Mouse (Mus musculus): ENCODE measurements around the gene Gda. TPM values are rescaled to one million over a fixed set of nuclear protein-coding genes. Genes with fewer than 3 reads are reported as not detected.

The Gda gene
- polyA plus RNA-seq, 1 experiment from 2014 or later: 0.32 TPM

DNA sequence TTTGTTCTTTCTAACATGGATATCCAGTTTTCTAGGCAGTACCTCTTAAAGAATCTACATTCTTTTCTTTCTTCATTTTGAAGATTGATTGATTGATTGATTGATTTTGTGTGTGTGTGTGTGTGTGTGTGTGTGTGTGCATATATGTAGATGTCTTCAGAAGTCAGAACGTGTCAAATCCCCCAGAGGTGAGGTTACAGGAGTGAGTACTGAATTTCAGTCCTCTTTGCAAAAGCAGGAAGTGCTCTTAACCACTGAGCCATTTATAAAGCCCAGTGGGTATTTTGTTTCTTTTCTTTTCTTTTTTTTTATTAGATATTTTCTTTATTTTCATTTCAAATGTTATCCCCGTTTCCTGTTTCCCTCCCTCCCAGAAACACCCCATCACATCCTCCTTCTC, 86.4 kb downstream of the Gda start:
- no peak for ATAC-seq (ENCODE audit: insufficient number of reproducible peaks, low FRiP score, low TSS enrichment, low read depth)

DNA sequence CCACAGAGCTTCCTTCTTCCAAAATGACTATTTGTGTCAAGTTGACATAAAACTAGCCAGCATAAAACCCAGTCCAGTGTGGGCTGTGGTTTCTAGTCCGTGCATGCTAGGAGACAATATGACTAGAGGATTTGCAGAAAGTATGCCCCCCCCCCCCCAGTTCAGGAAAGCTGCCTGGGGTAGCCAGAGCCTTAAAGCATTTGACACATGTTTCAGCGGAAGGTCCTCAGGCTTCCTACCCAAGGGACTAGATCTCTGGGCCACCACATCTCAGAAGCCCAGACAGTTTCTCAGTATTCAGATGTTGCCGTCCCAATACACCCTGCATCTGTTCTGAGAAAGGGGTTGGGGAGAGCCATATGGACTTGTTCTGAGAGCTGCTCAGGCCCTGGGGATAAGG, 89.0 kb downstream of the Gda start:
- no peaks in the 10 kb centered on the region for H3K27me3 ChIP-seq
- no peaks in the 10 kb centered on the region for H3K36me3 ChIP-seq
- H3K9ac ChIP-seq: no peak overlapping the region
- H3K4me2 ChIP-seq: no peak overlapping the region
- WGBS: 64% methylated on average over 3 of the region's 3 CpGs
- ATAC-seq (ENCODE audit: insufficient number of reproducible peaks, low FRiP score, low TSS enrichment, low read depth): no peak
- no peaks in the 10 kb centered on the region for H3K9me3 ChIP-seq
- H3K27ac ChIP-seq: no peak overlapping the region
- no peaks in the 10 kb centered on the region for H3K4me1 ChIP-seq
- H3K4me3 ChIP-seq: no peak overlapping the region

More for the DNA sequence above, 86.4 kb downstream of the Gda start:
- 68% methylated on average over 2 of the region's 2 CpGs for WGBS
- H3K4me1 ChIP-seq: no peaks in the 10 kb centered on the region
- H3K9me3 ChIP-seq: no peaks in the 10 kb centered on the region
- H3K4me3 ChIP-seq: no peak overlapping the region
- H3K27ac ChIP-seq: no peak overlapping the region
- no peaks in the 10 kb centered on the region for H3K27me3 ChIP-seq
- no peaks in the 10 kb centered on the region for H3K36me3 ChIP-seq
- no peak overlapping the region for H3K4me2 ChIP-seq
- no peak overlapping the region for H3K9ac ChIP-seq

DNA sequence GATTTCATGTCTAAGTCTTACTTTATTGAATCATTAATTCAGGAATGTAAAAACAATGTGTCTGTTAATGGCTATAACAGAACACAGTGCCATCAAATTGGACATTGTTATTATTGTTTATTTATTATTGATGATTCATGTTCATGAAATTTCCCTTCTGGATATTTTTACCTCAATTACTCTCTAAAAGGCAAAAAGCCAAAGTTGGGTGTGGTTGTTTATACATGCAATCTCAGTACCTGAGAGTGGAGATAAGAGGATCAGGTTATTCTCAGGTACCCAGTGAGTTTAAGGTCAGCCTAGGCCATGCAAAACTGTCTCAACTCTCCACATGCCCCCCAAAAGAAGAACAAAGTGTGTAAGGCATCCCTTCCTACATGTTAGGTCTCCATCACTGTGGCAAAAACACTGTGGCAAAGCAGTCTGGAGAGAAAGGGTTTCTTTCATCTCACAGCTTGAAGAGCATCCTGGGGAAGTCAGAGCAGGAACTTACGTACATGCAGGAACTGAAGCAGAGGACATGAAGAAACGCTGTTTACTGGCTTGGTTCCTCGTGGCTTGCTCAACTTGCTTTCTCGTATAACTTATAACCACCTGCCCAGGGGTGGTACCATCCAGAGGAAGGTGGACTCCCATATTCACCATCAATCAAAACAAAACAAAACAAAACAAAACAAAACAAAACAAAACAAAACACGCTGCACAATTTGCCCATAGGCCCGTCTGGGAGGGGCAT, 89.6 kb downstream of the Gda start:
- no peak for ATAC-seq (ENCODE audit: insufficient number of reproducible peaks, low FRiP score, low TSS enrichment, low read depth)
- no peaks in the 10 kb centered on the region for H3K27me3 ChIP-seq
- 75% methylated on average over 6 of the region's 6 CpGs for WGBS
- no peak overlapping the region for H3K4me2 ChIP-seq
- H3K4me1 ChIP-seq: no peaks in the 10 kb centered on the region
- H3K9me3 ChIP-seq: no peaks in the 10 kb centered on the region
- no peaks in the 10 kb centered on the region for H3K36me3 ChIP-seq
- no peak overlapping the region for H3K27ac ChIP-seq
- H3K9ac ChIP-seq: no peak overlapping the region
- H3K4me3 ChIP-seq: no peak overlapping the region

DNA sequence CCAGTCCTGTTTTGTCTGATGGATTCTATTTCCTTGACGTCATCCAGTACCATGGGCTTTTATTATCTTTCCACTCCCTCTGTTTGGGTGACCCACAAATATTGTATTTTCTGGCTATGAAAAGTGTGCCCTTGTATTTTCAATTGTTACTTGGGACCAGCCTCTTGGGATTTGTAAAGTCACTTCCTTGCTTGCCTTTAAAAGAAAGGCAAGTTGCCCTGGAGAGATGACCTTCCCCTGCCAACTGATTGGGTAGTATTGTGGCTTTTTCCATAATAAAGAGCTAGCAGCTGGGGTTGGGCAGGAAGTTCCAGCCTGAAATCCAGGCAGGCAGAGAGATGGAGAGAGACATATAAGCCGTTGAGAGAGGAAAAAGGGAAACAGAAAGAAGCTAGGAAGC, 91.5 kb downstream of the Gda start:
- H3K36me3 ChIP-seq: no peaks in the 10 kb centered on the region
- 67% methylated on average over 2 of the region's 2 CpGs for WGBS
- H3K4me3 ChIP-seq: no peak overlapping the region
- H3K27me3 ChIP-seq: no peaks in the 10 kb centered on the region
- H3K4me1 ChIP-seq: no peaks in the 10 kb centered on the region
- no peak for ATAC-seq (ENCODE audit: insufficient number of reproducible peaks, low FRiP score, low TSS enrichment, low read depth)
- no peak overlapping the region for H3K9ac ChIP-seq
- no peaks in the 10 kb centered on the region for H3K9me3 ChIP-seq
- H3K27ac ChIP-seq: no peak overlapping the region
- no peak overlapping the region for H3K4me2 ChIP-seq

DNA sequence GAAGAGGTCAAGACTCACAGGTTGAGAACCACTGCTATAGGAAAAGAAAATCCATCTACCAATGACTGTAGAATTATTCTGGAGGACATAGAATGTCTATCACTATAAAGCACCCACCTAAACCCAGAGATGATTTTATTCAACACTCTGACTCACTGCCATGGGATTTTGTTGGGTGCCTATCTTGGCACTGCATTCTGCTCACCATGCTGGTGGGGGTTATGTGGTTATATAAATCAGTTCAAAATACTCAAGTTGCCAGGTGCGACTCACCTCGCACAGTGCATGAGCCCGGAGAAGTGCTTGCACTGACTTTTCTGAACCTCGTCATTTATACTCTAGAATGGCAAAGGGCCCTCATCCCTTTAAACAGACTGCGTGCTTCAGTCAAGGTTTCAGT, 94.0 kb downstream of the Gda start:
- no peak for ATAC-seq (ENCODE audit: insufficient number of reproducible peaks, low FRiP score, low TSS enrichment, low read depth)
- Histone ChIP-seq H3K4me3 (no peak overlapping the region), H3K9me3 (no peaks in the 10 kb centered on the region), H3K36me3 (no peaks in the 10 kb centered on the region), H3K27ac (no peak overlapping the region), H3K4me1 (no peaks in the 10 kb centered on the region), H3K27me3 (no peaks in the 10 kb centered on the region), H3K9ac (no peak overlapping the region), H3K4me2 (no peak overlapping the region)
- WGBS: 78% methylated on average over 5 of the region's 5 CpGs

DNA sequence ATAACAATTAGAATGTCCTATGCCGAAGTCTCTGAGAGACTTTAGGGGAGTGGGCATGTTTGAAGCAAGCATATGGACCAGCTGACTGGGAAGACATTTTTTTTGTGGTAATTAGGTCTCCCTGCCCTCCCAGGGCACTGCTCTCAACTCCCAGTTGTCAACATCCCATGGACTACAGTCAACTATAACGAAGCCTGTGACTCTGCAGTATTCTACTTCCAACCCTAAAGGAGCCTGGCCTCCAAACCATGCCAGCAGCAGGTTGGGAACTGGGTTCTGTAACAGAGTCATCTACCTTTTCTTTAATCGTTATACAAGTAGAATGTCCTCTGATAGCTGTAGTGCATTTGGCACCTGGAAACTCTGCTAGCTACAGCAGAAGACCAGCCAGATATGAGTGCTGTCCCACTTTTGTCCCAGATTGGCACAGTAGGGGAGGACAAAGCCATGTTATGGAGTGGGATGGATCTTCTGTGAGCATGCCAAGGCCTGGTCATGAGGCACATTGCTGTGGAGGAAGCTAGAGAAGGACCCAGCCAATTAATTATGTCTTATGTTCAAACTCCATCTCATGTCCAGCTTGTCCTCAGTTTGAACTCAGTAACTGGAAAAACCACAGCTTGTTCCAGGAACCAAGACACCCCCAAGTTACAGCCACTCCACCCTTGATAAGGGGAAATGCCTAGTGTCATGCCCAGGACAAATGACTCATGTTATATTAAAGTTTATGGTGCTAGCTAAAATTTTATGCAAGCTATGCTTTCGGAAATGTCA, 96.6 kb downstream of the Gda start:
- Histone ChIP-seq H3K9ac (no peak overlapping the region), H3K9me3 (no peaks in the 10 kb centered on the region), H3K4me3 (no peak overlapping the region), H3K27me3 (no peaks in the 10 kb centered on the region), H3K27ac (no peak overlapping the region), H3K36me3 (no peaks in the 10 kb centered on the region), H3K4me2 (no peak overlapping the region), H3K4me1 (no peaks in the 10 kb centered on the region; the same call in 1 of the 2 replicates)
- no peak for ATAC-seq (ENCODE audit: insufficient number of reproducible peaks, low FRiP score, low TSS enrichment, low read depth)
- WGBS: 82% methylated on average over 4 of the region's 4 CpGs

DNA sequence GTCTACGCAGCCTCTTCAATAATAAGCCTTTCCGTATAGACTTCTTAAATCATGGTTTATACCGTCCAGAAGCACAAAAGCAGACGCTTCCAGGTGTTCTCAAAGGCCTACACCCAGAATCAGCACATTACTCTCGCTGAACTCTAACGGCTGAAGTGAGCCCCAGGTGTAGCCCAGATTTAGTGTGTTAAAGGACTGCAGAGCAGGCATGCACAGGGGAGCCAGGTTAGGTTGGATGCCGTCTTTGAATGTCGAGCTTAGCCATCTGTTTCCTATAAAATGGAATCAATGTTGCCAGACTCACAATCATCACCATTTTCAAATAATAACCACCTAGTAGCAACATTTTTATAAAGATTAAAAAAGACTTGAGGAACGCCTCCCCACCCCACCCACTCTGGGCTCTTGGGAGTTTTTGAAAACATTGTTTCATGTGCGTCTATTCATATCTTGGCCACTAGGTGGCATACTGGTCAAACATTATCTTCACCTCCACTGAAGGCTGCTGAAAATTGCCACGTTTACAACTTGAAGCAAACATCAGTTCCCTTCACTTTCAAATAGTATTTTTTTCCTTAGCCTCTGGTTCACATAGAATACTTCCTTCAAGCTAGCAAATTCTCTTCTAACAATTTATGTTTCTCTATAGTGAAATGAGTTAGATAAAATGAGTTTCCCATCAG, 100.0 kb downstream of the Gda start:
- Histone ChIP-seq H3K27ac (no peak overlapping the region), H3K9me3 (no peaks in the 10 kb centered on the region), H3K27me3 (no peaks in the 10 kb centered on the region), H3K36me3 (no peaks in the 10 kb centered on the region), H3K9ac (no peak overlapping the region), H3K4me1 (no peaks in the 10 kb centered on the region; the same call in 1 of the 2 replicates), H3K4me2 (peak overlapping the region; percentile 8), H3K4me3 (no peak overlapping the region)
- WGBS: 26% methylated on average over 11 of the region's 11 CpGs
- no peak for ATAC-seq (ENCODE audit: insufficient number of reproducible peaks, low FRiP score, low TSS enrichment, low read depth)

DNA sequence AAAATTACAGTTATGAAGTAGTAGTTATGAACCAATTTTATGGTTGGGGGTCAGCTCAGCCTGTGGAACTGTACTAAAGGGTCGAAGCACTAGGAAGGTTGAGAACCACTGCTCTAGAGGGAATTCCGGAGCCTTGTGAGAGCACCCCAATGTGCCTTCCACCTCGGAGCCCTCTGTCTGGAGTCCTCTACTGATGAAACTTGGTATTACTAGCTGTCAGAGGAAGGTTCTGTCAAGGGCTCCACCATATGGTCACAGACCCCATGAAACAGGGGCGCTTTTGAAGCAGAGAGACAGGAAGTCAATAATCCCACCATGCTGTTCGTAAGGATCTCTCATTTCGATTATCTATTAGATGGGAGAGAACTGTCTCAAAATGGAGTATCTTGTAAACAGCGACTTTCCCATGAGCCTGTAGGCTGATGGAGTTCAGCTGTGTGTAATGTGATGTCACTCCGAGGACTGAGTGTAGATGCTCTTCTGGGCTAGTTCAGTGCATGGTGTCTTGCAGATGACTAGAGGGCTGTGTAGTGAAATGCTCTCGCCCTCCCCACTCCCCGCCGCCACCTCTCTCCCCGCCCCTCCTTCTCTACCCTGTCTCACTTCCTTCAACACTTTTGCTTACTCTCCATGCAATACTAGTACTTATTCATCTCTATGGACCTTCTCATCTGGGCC, 100.7 kb downstream of the Gda start:
- no peaks in the 10 kb centered on the region for H3K9me3 ChIP-seq
- ATAC-seq (ENCODE audit: insufficient number of reproducible peaks, low FRiP score, low TSS enrichment, low read depth): no peak
- no peaks in the 10 kb centered on the region for H3K36me3 ChIP-seq
- H3K4me2 ChIP-seq: peak overlapping the region; percentile 8
- WGBS: 61% methylated on average over 12 of the region's 12 CpGs
- no peak overlapping the region for H3K27ac ChIP-seq
- no peaks in the 10 kb centered on the region; the same call in 1 of the 2 replicates for H3K4me1 ChIP-seq
- no peak overlapping the region for H3K9ac ChIP-seq
- H3K4me3 ChIP-seq: no peak overlapping the region
- no peaks in the 10 kb centered on the region for H3K27me3 ChIP-seq

DNA sequence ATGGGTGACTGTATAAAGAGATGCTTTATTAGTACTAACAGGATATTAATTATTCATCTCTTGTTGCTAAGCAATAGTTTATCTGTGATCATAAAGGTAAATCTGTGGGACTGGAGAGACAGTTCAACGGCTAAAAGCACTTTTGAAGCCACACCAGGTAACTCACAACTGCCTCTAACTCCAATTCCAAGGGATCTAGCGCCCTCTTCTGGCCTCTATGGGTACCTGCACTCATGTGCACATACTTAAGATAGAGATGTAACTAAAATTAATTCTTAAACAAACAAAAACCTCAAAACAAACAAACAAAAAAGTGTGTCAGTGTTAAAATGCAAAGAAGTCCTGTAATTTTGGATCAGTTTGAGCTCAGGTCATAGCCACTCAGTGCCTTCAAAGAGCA, 101.9 kb downstream of the Gda start:
- Histone ChIP-seq H3K4me2 (no peak overlapping the region), H3K36me3 (no peaks in the 10 kb centered on the region), H3K4me1 (no peaks in the 10 kb centered on the region; the same call in 1 of the 2 replicates), H3K9ac (no peak overlapping the region), H3K4me3 (no peak overlapping the region), H3K9me3 (no peaks in the 10 kb centered on the region), H3K27ac (no peak overlapping the region), H3K27me3 (no peaks in the 10 kb centered on the region)
- 55% methylated on average over 2 of the region's 2 CpGs for WGBS
- ATAC-seq (ENCODE audit: insufficient number of reproducible peaks, low FRiP score, low TSS enrichment, low read depth): no peak

DNA sequence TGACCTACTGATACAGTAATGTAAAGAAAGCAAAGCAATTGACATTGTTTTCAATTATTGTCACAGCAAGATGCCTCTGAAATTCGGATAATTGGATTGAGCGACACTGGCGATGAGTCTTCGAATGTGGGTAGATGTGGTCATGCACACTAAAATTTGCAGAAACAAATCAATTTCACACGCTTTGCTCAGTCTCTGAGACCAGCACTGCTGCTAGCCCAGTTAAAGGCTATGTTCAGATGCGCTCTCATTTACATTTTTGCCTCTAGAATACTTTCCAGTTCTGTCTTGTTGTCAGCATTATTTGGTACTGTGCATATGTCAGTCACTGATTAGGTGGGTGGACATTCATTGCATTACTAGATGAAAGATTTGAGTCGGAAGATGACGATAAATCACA, 102.5 kb downstream of the Gda start:
- Histone ChIP-seq H3K27me3 (no peaks in the 10 kb centered on the region), H3K4me3 (no peak overlapping the region), H3K4me2 (no peak overlapping the region), H3K27ac (no peak overlapping the region), H3K9me3 (no peaks in the 10 kb centered on the region), H3K9ac (no peak overlapping the region), H3K36me3 (no peaks in the 10 kb centered on the region), H3K4me1 (no peaks in the 10 kb centered on the region; the same call in 1 of the 2 replicates)
- no peak for ATAC-seq (ENCODE audit: insufficient number of reproducible peaks, low FRiP score, low TSS enrichment, low read depth)
- 88% methylated on average over 8 of the region's 8 CpGs for WGBS

DNA sequence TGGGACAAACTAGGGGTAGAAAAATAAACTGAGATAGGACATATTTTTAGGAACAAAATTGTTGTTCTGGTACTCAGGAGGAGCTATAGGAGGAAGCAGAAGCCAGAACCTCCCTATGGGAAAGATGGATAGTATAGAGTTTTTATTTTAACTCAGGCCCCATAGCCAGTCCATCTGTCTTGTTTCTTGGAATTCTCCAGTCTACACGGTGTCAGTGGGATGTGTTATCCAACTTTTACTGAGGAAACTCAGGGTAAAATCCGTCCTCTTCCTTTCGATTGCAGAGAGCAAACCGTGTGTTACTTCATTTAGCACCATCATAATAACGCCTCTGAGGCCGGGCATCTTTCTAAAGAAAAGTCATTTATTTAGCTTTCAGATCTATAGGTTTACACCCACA, 104.1 kb downstream of the Gda start:
- Histone ChIP-seq H3K27ac (no peak overlapping the region), H3K4me3 (no peak overlapping the region), H3K4me1 (no peaks in the 10 kb centered on the region; the same call in 1 of the 2 replicates), H3K4me2 (no peak overlapping the region), H3K36me3 (no peaks in the 10 kb centered on the region), H3K9ac (no peak overlapping the region), H3K27me3 (no peaks in the 10 kb centered on the region), H3K9me3 (no peaks in the 10 kb centered on the region)
- WGBS: 86% methylated on average over 6 of the region's 6 CpGs
- ATAC-seq (ENCODE audit: insufficient number of reproducible peaks, low FRiP score, low TSS enrichment, low read depth): no peak

All from limb, embryonic 15.5 days (tissue).